Mouse (Mus musculus) CH12.LX (cell line): Measurements from ENCODE around the gene Trappc10. TPM values are rescaled to one million over a fixed set of nuclear protein-coding genes. Genes with fewer than 3 reads are reported as not detected.

ENCODE experiments used
- DNase-seq: peaks from one replicate; pipeline ENCODE4 v3.0.0-alpha.2; 2013; ENCODE audit errors: extremely low read depth
- H3K27ac ChIP-seq: 2 replicates; pipeline ENCODE4 v1.5.1; 2012; ENCODE audit warnings: low read depth, mild to moderate bottlenecking, control low read depth, moderate library complexity; ENCODE audit not compliant: insufficient read depth
- H3K27me3 ChIP-seq: replicated peaks from 2 replicates; pipeline ENCODE3; 2012; ENCODE audit warnings: inconsistent platforms
- H3K36me3 ChIP-seq, 2 experiments: replicated peaks in 1 of 2; 2 replicates each; pipeline versions ENCODE3 to v1.6.1; 2012; ENCODE audit warnings: inconsistent platforms in 1 of 2, low read length in 1 of 2, mild to moderate bottlenecking in 1 of 2, mixed read lengths in 1 of 2, moderate library complexity in 1 of 2; ENCODE audit not compliant: control insufficient read depth in 1 of 2, insufficient read depth in 1 of 2
- H3K4me1 ChIP-seq, 2 experiments: 2 replicates each; pipeline ENCODE4 v1.6.1; 2012; ENCODE audit warnings: inconsistent platforms in 1 of 2, moderate library complexity in 1 of 2; ENCODE audit not compliant: insufficient read depth in 2 of 2, control insufficient read depth in 1 of 2
- H3K4me2 ChIP-seq: 2 replicates; pipeline ENCODE4 v1.6.1; 2012; ENCODE audit warnings: low read depth, mild to moderate bottlenecking, control low read depth; ENCODE audit not compliant: poor library complexity, insufficient read depth, severe bottlenecking
- H3K4me3 ChIP-seq, 3 experiments: fragments of 150-350 bp in 1 of 3; sonication (generic) in 1 of 3; replicated peaks in 1 of 3; 2 replicates each; pipeline versions ENCODE3 to v1.5.1; 2011 to 2012; ENCODE audit warnings: low read depth in 2 of 3, low read length in 2 of 3, mild to moderate bottlenecking in 2 of 3, moderate library complexity in 2 of 3, control low read depth in 1 of 3, improper control_type of control experiment in 1 of 3, inconsistent platforms in 1 of 3, mixed read lengths in 1 of 3; ENCODE audit not compliant: poor library complexity in 1 of 3
- H3K79me2 ChIP-seq: replicated peaks from 2 replicates; pipeline ENCODE4 v1.6.1; 2012; ENCODE audit warnings: mild to moderate bottlenecking, moderate library complexity; ENCODE audit not compliant: control insufficient read depth, poor library complexity, insufficient read depth, severe bottlenecking; ENCODE audit errors: extremely low read depth
- H3K9ac ChIP-seq: 2 replicates; pipeline ENCODE4 v1.6.1; 2012; ENCODE audit warnings: low read depth, mild to moderate bottlenecking, control low read depth, moderate library complexity; ENCODE audit not compliant: insufficient read depth
- H3K9me3 ChIP-seq: replicated peaks from 2 replicates; pipeline ENCODE3; 2012; ENCODE audit warnings: low read length, inconsistent platforms, mixed read lengths
- CHD2 ChIP-seq: IDR thresholded peaks from 2 replicates; pipeline ENCODE4 v1.6.1; 2011; ENCODE audit warnings: low read length, improper control_type of control experiment
- EP300 ChIP-seq: IDR thresholded peaks from 2 replicates; pipeline ENCODE4 v1.6.1; 2011; ENCODE audit warnings: low read length, improper control_type of control experiment
- ETS1 ChIP-seq: conservative IDR thresholded peaks from 2 replicates; pipeline ENCODE4 v1.6.1; 2012; ENCODE audit warnings: low read depth, mild to moderate bottlenecking, inconsistent platforms, low read length, improper control_type of control experiment, moderate library complexity
- HCFC1 ChIP-seq: IDR thresholded peaks from 2 replicates; pipeline ENCODE4 v1.6.1; 2012; ENCODE audit warnings: low read depth, mild to moderate bottlenecking, inconsistent platforms, low read length, improper control_type of control experiment
- JUND ChIP-seq: conservative IDR thresholded peaks from 2 replicates; pipeline ENCODE4 v1.6.1; 2011; ENCODE audit warnings: low read depth, low read length, improper control_type of control experiment
- MAFK ChIP-seq: IDR thresholded peaks from 2 replicates; pipeline ENCODE4 v1.6.1; 2011; ENCODE audit warnings: low read length, improper control_type of control experiment; ENCODE audit not compliant: insufficient replicate concordance
- MAX ChIP-seq: IDR thresholded peaks from 2 replicates; pipeline ENCODE4 v1.6.1; 2011; ENCODE audit warnings: low read length, improper control_type of control experiment
- MXI1 ChIP-seq: IDR thresholded peaks from 2 replicates; pipeline ENCODE4 v1.6.1; 2011; ENCODE audit warnings: mild to moderate bottlenecking, low read depth, low read length, improper control_type of control experiment
- NELFE ChIP-seq: IDR thresholded peaks from 2 replicates; pipeline ENCODE4 v1.6.1; 2011; ENCODE audit warnings: low read depth, low read length, improper control_type of control experiment
- NRF1 ChIP-seq: IDR thresholded peaks from 2 replicates; pipeline ENCODE4 v1.6.1; 2014; ENCODE audit warnings: low read depth, mild to moderate bottlenecking, inconsistent platforms, low read length, improper control_type of control experiment, moderate library complexity
- POLR2A ChIP-seq: IDR thresholded peaks from 2 replicates; pipeline ENCODE4 v1.6.1; 2011; ENCODE audit warnings: low read depth, mild to moderate bottlenecking, improper control_type of control experiment, low read length
- POLR2AphosphoS2 ChIP-seq: IDR thresholded peaks from 2 replicates; pipeline ENCODE4 v1.6.1; 2011; ENCODE audit warnings: low read depth, low read length, improper control_type of control experiment
- RAD21 ChIP-seq: IDR thresholded peaks from 2 replicates; pipeline ENCODE4 v1.6.1; 2011; ENCODE audit warnings: low read depth, mild to moderate bottlenecking, low read length, improper control_type of control experiment, moderate library complexity
- RCOR1 ChIP-seq: conservative IDR thresholded peaks from 2 replicates; pipeline ENCODE4 v1.6.1; 2012; ENCODE audit warnings: low read depth, mild to moderate bottlenecking, inconsistent platforms, low read length, improper control_type of control experiment
- SIN3A ChIP-seq: IDR thresholded peaks from 2 replicates; pipeline ENCODE4 v1.6.1; 2012; ENCODE audit warnings: low read length, improper control_type of control experiment, inconsistent platforms
- SMC3 ChIP-seq: IDR thresholded peaks from 2 replicates; pipeline ENCODE4 v1.6.1; 2011; ENCODE audit warnings: low read depth, low read length, improper control_type of control experiment
- TBP ChIP-seq: conservative IDR thresholded peaks from 2 replicates; pipeline ENCODE4 v1.6.1; 2011; ENCODE audit warnings: low read depth, low read length, improper control_type of control experiment
- TCF12 ChIP-seq: IDR thresholded peaks from 2 replicates; pipeline ENCODE4 v1.6.1; 2014; ENCODE audit warnings: low read depth, mild to moderate bottlenecking, inconsistent platforms, low read length, improper control_type of control experiment
- UBTF ChIP-seq: IDR thresholded peaks from 2 replicates; pipeline ENCODE4 v1.6.1; 2012; ENCODE audit warnings: low read depth, mild to moderate bottlenecking, inconsistent platforms, low read length, improper control_type of control experiment, moderate library complexity
- USF1 ChIP-seq: IDR thresholded peaks from 2 replicates; pipeline ENCODE4 v1.6.1; 2014; ENCODE audit warnings: low read depth, mild to moderate bottlenecking, inconsistent platforms, low read length, improper control_type of control experiment
- ZC3H11A ChIP-seq: IDR thresholded peaks from 2 replicates; pipeline ENCODE4 v1.6.1; 2012; ENCODE audit warnings: low read depth, mild to moderate bottlenecking, inconsistent platforms, low read length, improper control_type of control experiment
- ZKSCAN1 ChIP-seq: IDR thresholded peaks from 2 replicates; pipeline ENCODE4 v1.6.1; 2012; ENCODE audit warnings: low read depth, inconsistent platforms, low read length, improper control_type of control experiment, borderline replicate concordance
- ZMIZ1 ChIP-seq: IDR thresholded peaks from 2 replicates; pipeline ENCODE4 v1.6.1; 2012; ENCODE audit warnings: low read depth, mild to moderate bottlenecking, inconsistent platforms, low read length, improper control_type of control experiment
- dilution Hi-C: fragments of 300-500 bp; cut with MboI; formaldehyde crosslinking; loops from 2 replicates; pipeline ENCODE4 v1.14.3; 2020; ENCODE audit warnings: low sequenced_read_pairs; ENCODE audit not compliant: extremely low pct_unique_long_range_greater_than_20kb, extremely low pct_ligation_motif_present
- in situ Hi-C: fragments of 300-500 bp; cut with MboI; formaldehyde crosslinking; loops from 3 replicates; pipeline ENCODE4 v1.14.3; 2019; ENCODE audit warnings: low sequenced_read_pairs, low pct_ligation_motif_present, low pct_unique_long_range_greater_than_20kb, mixed read lengths
- polyA plus RNA-seq: library from polyadenylated mRNA; unstranded; fragments of >175 nt; gene quantifications from 2 replicates; pipeline ENCODE4 v1.2.1, GENCODE M21; 2012; ENCODE audit warnings: low read depth; ENCODE audit not compliant: insufficient read length
- total RNA-seq, 2 experiments: library from RNA; depleted of rRNA; stranded (reverse); fragments of 300-350 nt in 1 of 2; fragments of >200 nt in 1 of 2; gene quantifications; 2 replicates each; pipeline ENCODE4 v1.2.3; 2012 to 2014

The Trappc10 gene
- total and polyA plus RNA-seq, 3 experiments = 22.1 to 26.7 (median 26.5) TPM

DNA sequence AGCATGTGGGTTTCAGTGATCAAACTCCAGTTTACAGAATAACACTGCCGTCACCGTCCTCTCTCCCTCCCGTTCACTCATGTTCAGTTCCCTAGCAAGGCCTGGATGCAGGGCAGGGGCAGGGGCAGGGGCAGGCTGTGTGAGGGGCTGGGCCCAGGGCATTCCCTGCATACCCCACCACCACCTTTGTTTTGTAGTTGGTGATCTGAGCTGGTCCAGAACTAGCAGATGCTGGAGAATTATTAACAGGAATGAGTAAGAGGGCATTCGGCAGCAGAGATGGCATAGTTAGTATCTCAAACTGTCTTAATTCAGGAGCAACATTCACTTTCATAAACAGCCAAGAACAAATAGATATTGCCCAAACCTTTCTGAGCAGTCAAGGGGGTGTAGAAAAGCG lies 47.9 kb upstream of the Trappc10 start:
- dilution Hi-C loops (no loop called here), in situ Hi-C loops (no loop called here)
- Histone ChIP-seq H3K27ac (no peak overlapping the region), H3K4me3 (no peak overlapping the region), H3K27me3 (no peaks in the 10 kb centered on the region), H3K4me2 (no peak overlapping the region), H3K79me2 (no peaks in the 10 kb centered on the region), H3K4me1 (peaks cover 7 to 61% of the 10 kb centered on the region in 2 experiments; a peak in 3 of 4 replicates), H3K9ac (no peak overlapping the region), H3K36me3 (peaks cover 14 to 77% of the 10 kb centered on the region in 2 experiments), H3K9me3 (no peaks in the 10 kb centered on the region)
- no peak for TF ChIP-seq ETS1
- no peak for TF ChIP-seq CHD2
- no peak for TF ChIP-seq HCFC1
- no peak for TF ChIP-seq POLR2AphosphoS2
- DNase-seq = no peak

DNA sequence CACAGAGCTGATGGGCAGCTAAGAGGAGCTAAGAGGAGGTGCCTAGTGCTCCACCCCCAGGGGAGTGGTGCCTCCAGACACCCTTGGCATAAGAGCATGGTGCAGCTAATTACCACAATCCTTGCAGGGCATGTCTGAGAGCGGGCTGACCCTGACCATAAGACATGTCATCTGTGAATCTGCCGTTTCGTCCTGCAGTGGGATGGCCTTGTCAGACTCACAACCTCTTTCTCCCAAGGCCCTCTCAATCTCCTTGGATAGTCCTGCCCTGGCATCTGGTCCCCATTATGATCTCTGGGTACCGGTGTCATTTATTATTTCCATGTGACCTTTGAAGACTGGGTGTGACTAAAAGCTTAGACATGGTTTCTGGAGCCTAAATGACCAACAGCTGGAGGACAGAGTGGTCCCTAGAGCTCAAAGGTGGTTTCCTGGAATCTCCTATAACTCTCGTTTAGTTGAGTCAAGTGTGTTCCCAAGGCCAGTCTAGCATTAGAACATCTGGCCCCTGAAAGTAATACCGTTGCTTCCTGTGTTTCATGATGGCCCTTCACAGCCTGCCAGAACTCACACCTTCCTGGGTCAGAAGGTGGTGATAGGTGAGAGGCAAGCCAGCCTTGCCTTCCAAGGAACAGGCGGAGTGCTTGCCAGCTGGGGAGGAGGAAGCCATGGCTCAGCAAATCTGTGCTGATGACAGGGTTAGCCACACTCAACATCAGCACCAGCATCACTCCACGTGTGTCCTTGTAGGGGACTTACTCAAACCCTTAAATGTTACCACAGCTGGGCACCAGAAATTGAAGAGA lies 46.5 kb upstream of the Trappc10 start:
- H3K27ac ChIP-seq = no peak overlapping the region
- peaks cover 28 to 89% of the 10 kb centered on the region in 2 experiments for H3K36me3 ChIP-seq
- H3K4me1 ChIP-seq = peaks cover 4 to 55% of the 10 kb centered on the region in 2 experiments; a peak in 3 of 4 replicates
- H3K9me3 ChIP-seq = no peaks in the 10 kb centered on the region
- no peak overlapping the region for H3K4me3 ChIP-seq
- no peak overlapping the region for H3K9ac ChIP-seq
- H3K4me2 ChIP-seq = no peak overlapping the region
- dilution Hi-C loops (no loop called here), in situ Hi-C loops (no loop called here)
- H3K79me2 ChIP-seq = no peaks in the 10 kb centered on the region
- no peaks in the 10 kb centered on the region for H3K27me3 ChIP-seq
- TF ChIP-seq RCOR1 = no peak
- no peak for TF ChIP-seq MXI1
- TF ChIP-seq ZKSCAN1 = no peak
- DNase-seq = no peak

DNA sequence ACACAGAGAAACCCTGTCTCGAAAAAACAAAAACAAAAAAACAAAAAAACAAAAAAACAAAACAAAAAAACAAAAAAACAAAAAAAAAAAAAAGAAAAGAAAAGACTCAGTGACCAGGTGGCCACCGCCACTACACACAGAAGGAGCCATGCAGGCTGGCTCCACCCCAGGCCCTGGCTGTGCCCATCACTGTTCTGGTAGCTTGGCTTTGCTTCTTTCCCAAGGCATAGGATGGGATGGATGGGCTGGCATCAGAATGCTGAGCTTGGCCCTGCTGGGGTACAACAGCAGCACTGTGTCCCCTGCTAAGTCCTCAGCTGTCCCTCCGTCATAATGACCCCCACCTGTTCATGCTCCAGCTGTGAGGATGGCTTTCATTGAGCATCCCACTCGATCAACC lies 44.5 kb upstream of the Trappc10 start:
- dilution Hi-C loops (no loop called here), in situ Hi-C loops (loop anchor here (5.0 kb wide), 1 partner anchor 103 kb away; no protein-coding TSS in a partner anchor)
- no peaks in the 10 kb centered on the region for H3K9me3 ChIP-seq
- DNase-seq = no peak
- no peaks in the 10 kb centered on the region for H3K27me3 ChIP-seq
- H3K27ac ChIP-seq = no peak overlapping the region
- H3K79me2 ChIP-seq = no peaks in the 10 kb centered on the region
- TF ChIP-seq USF1 = no peak
- TF ChIP-seq NRF1 = no peak
- no peak for TF ChIP-seq ZKSCAN1
- no peak for TF ChIP-seq ZC3H11A
- TF ChIP-seq RCOR1 = no peak
- no peak for TF ChIP-seq SIN3A
- no peak for TF ChIP-seq TBP
- no peak for TF ChIP-seq POLR2A
- no peak for TF ChIP-seq TCF12
- TF ChIP-seq NELFE = no peak
- TF ChIP-seq RAD21 = no peak
- TF ChIP-seq MAX = no peak
- no peak for TF ChIP-seq ETS1
- no peak for TF ChIP-seq MAFK
- TF ChIP-seq UBTF = no peak
- TF ChIP-seq ZMIZ1 = no peak
- TF ChIP-seq JUND = no peak
- no peak for TF ChIP-seq SMC3
- no peak for TF ChIP-seq EP300
- H3K4me1 ChIP-seq = peaks cover 2 to 35% of the 10 kb centered on the region in 2 experiments; a peak in 3 of 4 replicates
- H3K4me3 ChIP-seq = no peak overlapping the region
- no peak overlapping the region for H3K4me2 ChIP-seq
- no peak overlapping the region for H3K9ac ChIP-seq
- peaks cover 40 to 94% of the 10 kb centered on the region in 2 experiments for H3K36me3 ChIP-seq
